ENCODE assay signal across 8 mouse cellular contexts in genomic region chr11:115354183-115354582, GRCm38 (mm10). TPM values are rescaled to one million over a fixed set of nuclear protein-coding genes. Genes with fewer than 3 reads are reported as not detected.
DNase-seq lines count a peak whose midpoint lies in the region; ATAC-seq and TF ChIP-seq lines count a peak whose summit lies in the region.

No protein-coding gene starts in this region.

- ATAC-seq in forebrain, embryonic 15.5 days (replicated peaks) = peak; percentile 68
- ATAC-seq in hindbrain, embryonic 16.5 days = peak; percentile 43
- peak; percentile 38; the same call in 1 of the 2 replicates for ATAC-seq in limb, embryonic 14.5 days (ENCODE audit: low FRiP score, low read depth)

- H3K4me3 ChIP-seq in forebrain, embryonic 15.5 days = no peak overlapping the region
- no peak overlapping the region for H3K4me3 ChIP-seq in hindbrain, embryonic 16.5 days (ENCODE audit: low read length)
- no peak overlapping the region for H3K4me3 ChIP-seq in limb, embryonic 14.5 days (replicated peaks; ENCODE audit: low read length)

- H3K9me3 ChIP-seq in forebrain, embryonic 15.5 days = no peaks in the 10 kb centered on the region
- H3K9me3 ChIP-seq in hindbrain, embryonic 16.5 days (ENCODE audit: control insufficient read depth, low read length) = no peaks in the 10 kb centered on the region
- no peaks in the 10 kb centered on the region for H3K9me3 ChIP-seq in limb, embryonic 14.5 days (ENCODE audit: control insufficient read depth, low read length)

- H3K4me2 ChIP-seq in forebrain, embryonic 15.5 days (replicated peaks) = no peak overlapping the region
- H3K4me2 ChIP-seq in hindbrain, embryonic 16.5 days (ENCODE audit: low read length) = no peak overlapping the region
- H3K4me2 ChIP-seq in limb, embryonic 14.5 days (replicated peaks; ENCODE audit: low read depth, low read length, severe bottlenecking) = no peak overlapping the region

- H3K36me3 ChIP-seq in forebrain, embryonic 15.5 days = peaks cover 27% of the 10 kb centered on the region; the same call in 1 of the 2 replicates
- H3K36me3 ChIP-seq in hindbrain, embryonic 16.5 days (ENCODE audit: control insufficient read depth, insufficient read depth, low read length) = peaks cover 20% of the 10 kb centered on the region
- H3K36me3 ChIP-seq in limb, embryonic 14.5 days (ENCODE audit: control insufficient read depth, insufficient read depth, low read length) = no peaks in the 10 kb centered on the region

- no peaks in the 10 kb centered on the region for H3K27me3 ChIP-seq in forebrain, embryonic 15.5 days
- no peaks in the 10 kb centered on the region; the same call in 1 of the 2 replicates for H3K27me3 ChIP-seq in hindbrain, embryonic 16.5 days (replicated peaks; ENCODE audit: control insufficient read depth, insufficient read depth, low read length)
- H3K27me3 ChIP-seq in limb, embryonic 14.5 days (ENCODE audit: control insufficient read depth, insufficient read depth, low read length) = 0 out of 2 replicates have a peak, but pooled peaks cover 3% of the 10 kb centered on the region

- H3K9ac ChIP-seq in forebrain, embryonic 15.5 days (replicated peaks) = no peak overlapping the region
- H3K9ac ChIP-seq in hindbrain, embryonic 16.5 days (ENCODE audit: low read depth, low read length) = no peak overlapping the region; the same call in 1 of the 2 replicates
- no peak overlapping the region for H3K9ac ChIP-seq in limb, embryonic 14.5 days (ENCODE audit: low read depth, low read length, severe bottlenecking)

- no peak overlapping the region for H3K27ac ChIP-seq in forebrain, embryonic 15.5 days (replicated peaks)
- H3K27ac ChIP-seq in hindbrain, embryonic 16.5 days (ENCODE audit: low read depth, low read length) = no peak overlapping the region
- H3K27ac ChIP-seq in limb, embryonic 14.5 days (replicated peaks; ENCODE audit: low read depth, low read length) = no peak overlapping the region

- no peak for TF ChIP-seq POLR2A in limb, embryonic 14.5 days (IDR thresholded peaks at IDR 0.05; ENCODE audit: borderline replicate concordance, extremely low read depth, insufficient read depth, insufficient read length)

- peaks cover 8% of the 10 kb centered on the region for H3K4me1 ChIP-seq in forebrain, embryonic 15.5 days
- H3K4me1 ChIP-seq in hindbrain, embryonic 16.5 days (ENCODE audit: control insufficient read depth, insufficient read depth, low read depth, low read length) = peaks cover 7% of the 10 kb centered on the region
- no peaks in the 10 kb centered on the region for H3K4me1 ChIP-seq in limb, embryonic 14.5 days (ENCODE audit: control insufficient read depth, insufficient read depth, low read length)

- WGBS in forebrain, embryonic 15.5 days = 9% methylated on average over 8 of the region's 8 CpGs
- WGBS in hindbrain, embryonic 16.5 days = 9% methylated on average over 8 of the region's 8 CpGs
- WGBS in limb, embryonic 14.5 days = 8% methylated on average over 8 of the region's 8 CpGs

- DNase-seq in 3134 (ENCODE audit: extremely low read depth, insufficient read length, low spot score) (peak; percentile 44), ES-CJ7 (ENCODE audit: low read depth, low spot score) (peak; percentile 72)
- peak; percentile 64 for DNase-seq in cerebellum, adult 11 months
- DNase-seq in limb, embryonic 14.5 days (ENCODE audit: low spot score) = peak; percentile 85
- peak; percentile 59 to 66 for DNase-seq in natural killer cell, adult 2 months (ENCODE audit: low spot score in 2 of 2)
- DNase-seq in testis, postnatal 10 days (ENCODE audit: low spot score) = peak; percentile 86

RNA-seq across cellular contexts. Expression of gene Hid1, which starts 13.4 kb away (rescaled TPM):
- polyA plus RNA-seq in forebrain, embryonic 15.5 days (2015; fragmentation: Nextera tagmentation; extraction: Ambion mirVana) = 48.9 and 50.3 TPM in 2 replicates
- 66.9 and 67.8 TPM in 2 replicates for polyA plus RNA-seq in hindbrain, embryonic 16.5 days (2015; fragmentation: Nextera tagmentation; extraction: Ambion mirVana)
- 4.5 and 5.9 TPM in 2 replicates for polyA plus RNA-seq in limb, embryonic 14.5 days (2012; rRNA removed)
- 2.1 and 2.3 TPM in 2 replicates for polyA plus RNA-seq in limb, embryonic 14.5 days (2014; fragmentation: Nextera tagmentation; extraction: Ambion mirVana)

RNA-seq across cellular contexts. Expression of gene Otop3, which starts 19.7 kb away (rescaled TPM):
- polyA plus RNA-seq in forebrain, embryonic 15.5 days (2015; fragmentation: Nextera tagmentation; extraction: Ambion mirVana) = 0.10 and 0.25 TPM in 2 replicates
- 2.3 and 2.7 TPM in 2 replicates for polyA plus RNA-seq in hindbrain, embryonic 16.5 days (2015; fragmentation: Nextera tagmentation; extraction: Ambion mirVana)
- not detected in 2 replicates for polyA plus RNA-seq in limb, embryonic 14.5 days (2012; rRNA removed)
- not detected in 2 replicates for polyA plus RNA-seq in limb, embryonic 14.5 days (2014; fragmentation: Nextera tagmentation; extraction: Ambion mirVana)

RNA-seq across cellular contexts. Expression of gene Cdr2l, which starts 27.5 kb away (rescaled TPM):
- 20.9 and 21.2 TPM in 2 replicates for polyA plus RNA-seq in forebrain, embryonic 15.5 days (2015; fragmentation: Nextera tagmentation; extraction: Ambion mirVana)
- 16.1 and 18.0 TPM in 2 replicates for polyA plus RNA-seq in hindbrain, embryonic 16.5 days (2015; fragmentation: Nextera tagmentation; extraction: Ambion mirVana)
- polyA plus RNA-seq in limb, embryonic 14.5 days (2012; rRNA removed) = 18.8 and 23.9 TPM in 2 replicates
- polyA plus RNA-seq in limb, embryonic 14.5 days (2014; fragmentation: Nextera tagmentation; extraction: Ambion mirVana) = 10.9 and 11.1 TPM in 2 replicates

RNA-seq across cellular contexts. Expression of gene Ush1g, which starts 32.3 kb away (rescaled TPM):
- 0.05 TPM in 1 of 2 replicates, not detected in the other for polyA plus RNA-seq in forebrain, embryonic 15.5 days (2015; fragmentation: Nextera tagmentation; extraction: Ambion mirVana)
- polyA plus RNA-seq in hindbrain, embryonic 16.5 days (2015; fragmentation: Nextera tagmentation; extraction: Ambion mirVana) = 0.16 and 0.25 TPM in 2 replicates
- not detected in 2 replicates for polyA plus RNA-seq in limb, embryonic 14.5 days (2012; rRNA removed)
- not detected in 2 replicates for polyA plus RNA-seq in limb, embryonic 14.5 days (2014; fragmentation: Nextera tagmentation; extraction: Ambion mirVana)

RNA-seq across cellular contexts. Expression of gene Otop2, which starts 47.2 kb away (rescaled TPM):
- polyA plus RNA-seq in forebrain, embryonic 15.5 days (2015; fragmentation: Nextera tagmentation; extraction: Ambion mirVana) = 0.08 TPM in 1 of 2 replicates, not detected in the other
- polyA plus RNA-seq in hindbrain, embryonic 16.5 days (2015; fragmentation: Nextera tagmentation; extraction: Ambion mirVana) = 0.06 and 0.18 TPM in 2 replicates
- 0.29 and 0.44 TPM in 2 replicates for polyA plus RNA-seq in limb, embryonic 14.5 days (2012; rRNA removed)
- polyA plus RNA-seq in limb, embryonic 14.5 days (2014; fragmentation: Nextera tagmentation; extraction: Ambion mirVana) = 0.08 and 0.19 TPM in 2 replicates
